Mouse (Mus musculus) ZHBTc4 (cell line): ENCODE measurements around the gene Golph3l.
"Not testable (repeated sequence)": the region's sequence is repeated elsewhere in the genome, so short reads cannot be mapped to it uniquely, and the experiment has no call there.

Source experiments
- DNase-seq: peaks from one replicate; pipeline ENCODE4 v3.0.0-alpha.2; 2011; ENCODE audit warnings: low read depth, low spot score

Golph3l gene

DNA sequence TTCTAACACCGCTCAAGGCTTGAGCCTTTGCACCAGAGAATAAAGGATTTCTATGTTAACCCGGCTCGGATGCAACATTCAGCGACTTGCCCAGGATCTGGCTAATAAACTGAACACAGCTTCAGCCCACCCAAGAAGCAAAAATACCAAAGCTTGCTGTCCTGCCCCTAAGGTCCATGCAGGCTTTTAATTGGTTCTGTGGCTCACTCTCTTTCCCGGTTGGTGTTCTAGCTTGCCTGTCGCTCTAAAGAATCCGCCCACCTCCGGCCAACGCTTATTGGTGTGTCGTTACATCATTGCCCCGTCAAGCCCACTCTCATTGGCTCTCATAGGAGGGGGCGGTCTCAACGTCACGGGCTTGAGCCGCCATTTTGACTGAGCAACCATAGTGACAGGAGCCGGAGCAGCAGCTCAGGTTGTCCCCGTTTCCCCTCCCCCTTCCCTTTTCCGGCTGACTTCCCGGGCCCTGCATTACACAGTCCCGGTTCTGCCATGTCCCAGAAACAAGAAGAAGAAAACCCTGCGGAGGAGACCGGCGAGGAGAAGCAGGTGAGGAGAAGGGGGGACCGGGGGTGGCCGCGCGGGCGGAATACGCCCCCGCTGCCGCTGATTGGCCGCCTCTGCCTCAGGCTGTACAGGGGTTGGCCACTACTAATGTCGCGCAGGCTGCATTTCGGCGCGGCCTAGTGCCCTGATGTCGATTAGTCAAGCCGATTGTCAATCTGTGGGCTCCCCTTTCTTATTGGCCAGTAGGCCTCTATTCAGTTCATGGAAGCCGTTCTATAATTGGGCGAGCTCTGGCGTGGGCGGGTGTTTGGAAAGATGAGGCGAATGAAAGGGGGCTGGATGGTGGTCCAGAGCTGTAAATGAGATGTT, 36.1 kb downstream of the Golph3l start, which contains the start of gene Ensa:
TSS of gene Ensa (plus strand) at position 366 of the 876 bp plus-strand sequence.
- DNase-seq = peak; percentile 100

DNA sequence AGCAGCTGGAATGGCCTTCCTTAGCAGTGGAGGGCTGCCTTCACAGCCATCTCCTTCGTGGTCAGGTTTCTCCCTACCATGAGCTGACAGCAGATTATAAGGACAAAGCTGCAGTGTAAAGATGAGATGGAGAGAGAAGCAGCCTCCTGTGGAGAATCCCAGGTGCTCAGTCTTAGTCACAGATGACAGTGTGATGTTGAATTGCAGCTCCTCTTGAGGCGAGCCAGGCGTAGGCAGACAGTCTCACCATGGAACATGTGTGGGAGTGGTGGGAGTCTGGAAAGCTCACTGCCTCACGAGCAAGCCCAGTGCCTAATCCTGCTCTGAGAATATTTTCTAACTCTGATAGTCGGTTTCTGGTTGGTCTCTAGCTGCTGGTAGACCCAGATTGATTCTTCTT, 39.0 kb downstream of the Golph3l start:
- DNase-seq = no peak

DNA sequence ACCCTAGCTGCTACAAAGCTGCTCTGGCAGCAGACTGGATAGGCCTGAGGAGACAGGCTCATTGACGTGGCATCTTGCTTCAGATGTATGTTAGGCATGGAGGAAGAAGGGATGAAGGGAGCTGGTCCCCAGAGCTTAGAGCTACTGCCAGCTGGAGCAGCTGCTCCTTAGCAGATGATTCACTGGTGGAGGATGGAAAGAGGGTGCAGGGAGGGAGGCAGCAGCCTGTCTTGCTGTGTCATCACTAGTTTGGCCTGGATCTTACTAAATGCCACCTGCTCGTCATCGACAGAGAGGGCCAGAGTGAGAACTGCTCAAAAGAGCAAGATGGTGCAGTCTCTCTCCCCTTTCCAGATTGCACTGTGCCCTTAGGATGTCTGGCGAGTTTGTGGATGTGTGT, 41.0 kb downstream of the Golph3l start:
- no peak for DNase-seq

DNA sequence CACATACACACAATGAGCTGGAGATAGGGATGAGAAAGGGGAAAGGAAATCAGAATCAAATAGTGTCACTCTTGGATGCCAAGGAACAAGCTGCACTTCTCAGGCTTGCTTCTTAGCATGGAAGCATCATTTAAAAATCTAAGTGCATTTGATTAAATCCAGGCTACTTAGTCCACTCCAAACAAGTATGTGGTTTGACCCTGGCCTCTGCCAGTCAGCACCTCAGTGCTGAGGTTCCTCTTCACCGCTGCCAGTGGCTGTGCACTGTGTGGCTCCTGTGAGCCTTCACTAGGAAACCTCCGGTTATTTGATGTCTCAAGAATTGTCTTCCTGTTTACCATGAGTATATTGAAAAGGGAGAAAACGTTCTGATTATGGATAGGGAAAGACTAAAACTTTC, 42.1 kb downstream of the Golph3l start:
- no peak for DNase-seq

DNA sequence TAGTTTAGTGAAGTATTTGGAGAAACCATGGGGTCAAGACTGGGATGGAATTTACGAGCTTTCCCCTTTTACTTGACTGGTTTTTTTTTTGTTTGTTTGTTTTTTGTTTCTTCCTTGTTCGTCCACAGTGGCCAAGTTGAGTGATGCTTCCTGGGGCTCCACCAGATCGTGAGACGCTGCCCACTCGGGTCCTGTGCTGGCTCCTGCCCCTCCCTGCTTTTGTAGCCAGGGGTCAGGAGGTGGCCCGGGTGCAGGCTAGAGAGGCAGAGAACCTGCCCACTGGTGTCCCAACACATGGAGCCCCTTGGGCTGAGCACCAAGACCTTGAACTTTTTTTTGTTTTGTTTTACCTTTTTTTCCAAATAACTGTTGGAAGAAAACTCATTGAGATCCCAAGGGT, 42.6 kb downstream of the Golph3l start:
- DNase-seq = no peak

DNA sequence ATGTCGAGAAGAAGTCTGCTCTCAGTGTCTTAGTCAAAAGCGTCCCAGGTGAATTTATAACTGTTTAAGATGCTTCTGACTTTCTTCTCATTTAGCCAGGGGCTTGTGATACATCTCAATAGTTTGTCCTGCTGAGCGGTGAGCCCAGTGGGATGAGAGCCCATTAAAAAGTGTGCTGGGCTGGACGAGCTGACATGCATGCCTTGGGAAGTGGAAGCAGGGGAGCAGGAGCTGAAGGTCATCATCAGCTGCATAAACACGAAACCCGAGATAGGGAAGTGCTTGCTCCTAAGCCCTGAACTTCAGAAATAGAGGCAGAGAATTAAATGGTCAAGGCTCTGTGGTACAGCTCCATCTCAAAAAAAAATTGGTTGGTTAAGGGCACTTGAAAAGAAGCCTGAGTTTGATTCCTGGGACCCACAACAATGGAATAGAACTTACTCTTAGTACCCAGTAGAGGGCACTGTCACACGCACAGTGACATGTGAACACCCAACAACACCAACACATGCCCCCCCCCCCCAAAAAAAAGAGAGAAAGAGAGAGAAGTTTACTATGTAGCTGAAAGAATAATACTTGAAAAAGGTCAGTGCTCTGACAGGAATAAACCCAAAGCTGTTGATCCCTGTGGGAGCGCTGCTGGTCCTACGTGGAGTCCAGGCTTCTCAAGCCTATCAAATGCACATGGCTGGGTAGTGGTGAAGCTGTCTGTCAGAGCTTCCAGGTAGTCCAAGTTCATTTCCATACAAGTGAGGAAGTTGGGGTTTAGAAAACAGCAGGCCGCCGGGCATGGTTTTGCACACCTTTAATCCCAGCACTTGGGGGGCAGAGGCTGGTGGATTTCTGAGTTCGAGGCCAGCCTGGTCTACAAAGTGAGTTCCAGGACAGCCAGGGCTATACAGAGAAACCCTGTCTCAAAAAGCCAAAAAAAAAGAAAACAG, 44.2 kb downstream of the Golph3l start:
- DNase-seq = peak; percentile 72

DNA sequence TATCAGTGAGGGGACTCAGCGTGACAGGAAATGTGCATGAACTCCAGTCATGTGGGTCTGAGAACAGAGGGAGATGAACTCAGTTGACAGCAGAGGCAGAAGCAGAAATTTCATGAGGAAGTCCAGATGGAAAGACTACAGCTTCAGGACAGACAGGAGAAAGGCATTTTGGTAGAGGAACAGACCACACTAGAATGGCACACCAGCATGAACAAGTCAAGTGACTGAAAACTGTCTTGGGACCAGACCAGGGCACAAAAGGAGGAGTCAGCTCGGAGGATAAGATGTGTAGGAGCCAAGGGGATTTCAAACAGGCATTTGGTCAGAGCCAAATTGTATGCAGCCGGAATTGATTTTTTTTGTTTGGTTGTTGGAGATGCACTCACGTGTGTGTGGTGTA, 46.9 kb downstream of the Golph3l start:
- no peak for DNase-seq

DNA sequence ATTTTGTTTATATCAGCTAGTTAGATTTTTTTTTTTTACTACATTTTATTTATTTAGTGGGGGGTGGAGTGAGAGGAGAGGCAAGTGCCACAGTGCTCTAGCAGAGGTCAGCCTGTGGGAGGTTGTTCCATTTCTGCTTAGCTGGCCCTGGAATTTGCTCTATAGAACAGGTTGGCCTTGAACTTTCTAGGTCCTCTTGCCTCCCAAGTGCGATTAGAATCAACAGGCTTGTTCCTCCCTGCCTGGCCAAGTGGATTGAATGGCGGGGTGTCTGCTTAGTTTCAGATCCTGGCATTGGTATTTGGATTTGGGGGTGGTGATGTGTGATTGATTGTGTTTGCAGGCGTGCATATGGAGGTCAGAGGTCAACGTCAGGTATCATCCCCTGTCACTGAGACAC, 47.3 kb downstream of the Golph3l start:
- peak; percentile 40 for DNase-seq

DNA sequence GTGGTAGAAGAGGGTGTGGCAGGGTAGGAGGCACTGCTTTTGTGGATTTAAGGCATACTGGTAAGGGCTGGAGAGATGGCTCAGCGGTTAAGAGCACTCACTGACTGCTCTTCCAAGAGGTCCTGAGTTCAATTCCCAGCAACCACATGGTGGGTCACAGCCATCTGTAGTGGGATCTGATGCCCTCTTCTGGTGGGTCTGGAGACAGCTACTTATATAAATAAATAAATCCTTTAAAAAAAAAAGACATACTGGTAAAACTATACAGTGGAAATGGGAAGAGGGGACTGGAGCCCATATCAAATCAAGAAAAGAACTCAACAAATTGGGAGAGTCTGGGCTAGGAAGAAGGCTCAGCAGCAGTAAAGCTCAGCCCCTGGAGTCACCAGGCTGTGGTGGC, 51.0 kb downstream of the Golph3l start:
- DNase-seq = peak; percentile 45

DNA sequence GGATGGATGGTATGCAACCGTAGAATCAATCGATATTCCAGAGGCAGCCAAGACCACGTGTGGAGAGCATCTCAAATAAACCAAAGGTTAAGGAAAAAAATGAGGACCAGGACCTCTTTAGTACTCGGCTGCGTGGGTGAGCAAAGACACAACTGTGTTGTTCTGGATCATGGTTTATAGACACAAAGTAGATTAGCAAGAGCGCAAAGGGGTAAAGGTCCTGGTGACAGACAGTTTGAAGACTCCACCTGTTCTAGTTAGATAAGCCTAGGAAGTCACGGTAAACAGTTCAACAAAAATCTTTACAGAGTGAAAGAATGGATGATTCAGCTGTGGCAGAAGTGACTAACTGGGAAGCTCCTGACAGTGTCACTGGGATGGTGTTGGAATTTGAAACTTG, 54.4 kb downstream of the Golph3l start:
- DNase-seq = no peak

DNA sequence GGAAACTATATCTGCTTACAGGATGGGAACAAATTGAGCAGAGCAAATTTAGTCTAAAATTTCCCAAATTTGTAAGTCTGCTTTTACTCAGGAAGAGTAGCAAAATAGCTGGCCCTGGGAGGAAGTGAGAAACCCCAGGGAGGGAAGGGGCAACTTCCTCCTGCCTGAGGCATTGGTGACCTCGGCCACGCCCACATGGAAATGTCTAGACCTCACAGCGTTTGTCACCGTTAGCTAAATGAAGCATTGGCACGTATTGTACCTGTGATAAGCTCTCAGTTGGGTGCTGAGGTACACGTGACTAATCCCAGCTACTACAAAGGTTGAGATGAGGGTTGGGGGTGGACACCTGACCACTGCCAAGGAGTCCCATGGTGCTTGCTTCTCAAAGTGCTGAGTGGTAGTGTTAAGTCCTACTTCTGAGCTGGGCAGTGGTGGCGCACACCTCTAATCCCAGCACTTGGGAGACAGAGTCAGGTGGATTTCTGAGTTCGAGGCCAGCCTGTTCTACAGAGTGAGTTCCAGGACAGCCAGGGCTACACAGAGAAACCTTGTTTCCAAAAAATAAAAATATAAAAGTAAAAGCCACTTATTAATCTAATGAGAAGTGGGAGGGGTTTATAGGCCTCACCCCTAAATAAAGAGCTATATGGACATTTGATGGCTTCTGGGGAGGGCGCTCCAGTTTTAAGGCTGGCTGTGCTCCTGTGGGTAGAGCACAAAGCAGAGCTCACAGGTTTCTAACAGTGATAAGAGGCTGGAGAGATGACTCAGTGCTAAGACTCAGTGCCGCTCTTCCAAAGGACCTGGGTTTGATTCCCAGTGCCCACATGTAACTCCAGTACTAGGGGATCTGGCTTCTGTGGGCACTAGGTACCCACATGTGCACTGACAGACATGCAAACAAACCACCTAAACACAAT, 56.8 kb downstream of the Golph3l start:
- DNase-seq = peak; percentile 92

DNA sequence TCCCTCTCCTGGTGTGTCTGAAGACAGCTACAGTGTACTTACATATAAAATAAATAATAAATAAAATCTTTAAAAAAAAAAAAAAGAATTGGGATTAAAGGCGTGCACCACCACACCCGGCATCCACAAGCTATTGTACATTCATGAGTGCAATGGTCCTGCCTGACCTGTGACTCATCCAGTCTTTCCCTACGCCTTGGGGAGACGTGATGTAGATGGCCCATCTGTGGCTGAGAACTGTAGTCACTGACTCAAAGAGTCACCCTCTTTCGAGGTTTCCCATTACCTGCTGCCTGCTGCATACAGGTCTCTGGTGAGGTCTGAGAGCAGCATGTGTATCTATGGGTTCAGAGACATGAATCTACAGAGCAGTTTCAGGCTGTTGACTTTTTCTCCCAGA, 59.3 kb downstream of the Golph3l start:
- no peak for DNase-seq

DNA sequence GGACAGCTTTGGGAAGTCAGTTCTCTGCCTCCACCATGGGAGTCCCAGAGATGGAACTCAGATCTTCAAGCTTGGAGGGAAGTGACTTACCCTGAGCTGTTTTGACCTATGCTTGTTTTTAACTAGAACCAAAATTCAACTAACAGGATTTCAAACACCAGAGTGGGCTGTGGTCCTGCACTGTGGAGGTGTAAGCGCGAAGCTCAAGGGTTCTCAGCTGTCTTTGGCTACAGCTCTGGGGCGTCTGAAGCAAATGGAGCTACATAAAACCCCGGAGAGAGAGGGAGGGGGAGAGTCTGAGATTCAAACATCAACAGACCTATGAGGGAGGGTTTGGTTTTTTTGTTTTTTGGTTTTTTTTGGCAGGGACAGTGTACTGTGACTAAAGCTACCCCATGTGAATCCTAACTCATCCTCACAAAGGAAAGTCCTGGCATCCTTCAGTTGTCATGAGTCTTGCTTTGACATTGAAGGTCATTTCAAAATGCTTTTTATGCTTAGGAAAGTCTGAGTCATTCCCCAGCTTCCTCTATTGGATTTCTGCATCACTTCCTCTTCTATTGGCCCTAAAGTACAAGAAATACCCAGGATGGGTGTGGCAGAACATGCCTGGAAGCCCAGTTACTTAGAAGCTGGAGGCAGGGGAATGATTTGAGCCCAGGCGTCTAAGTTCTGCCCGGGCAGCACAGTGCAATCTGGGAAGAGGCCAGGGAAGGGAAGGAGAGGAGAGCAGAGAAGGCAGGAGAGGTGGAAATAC, 61.7 kb downstream of the Golph3l start:
- peak; percentile 82 for DNase-seq

DNA sequence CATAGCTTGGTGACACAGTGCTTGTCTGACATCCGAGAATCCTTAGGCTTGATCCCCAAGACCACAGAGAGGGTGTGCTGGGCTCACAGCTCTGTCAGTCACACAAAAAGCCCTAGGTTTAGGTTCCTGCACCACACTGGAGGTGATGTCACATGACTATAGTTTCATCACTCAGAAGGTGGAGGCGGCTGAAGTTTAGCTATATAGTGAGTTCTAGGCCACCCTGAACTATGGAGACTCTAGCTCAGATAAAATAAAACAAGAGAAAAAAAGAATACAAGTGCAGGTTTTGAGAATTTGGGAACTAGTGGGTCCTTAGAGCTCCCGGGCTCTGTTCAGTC, 62.3 kb downstream of the Golph3l start:
- no peak for DNase-seq

DNA sequence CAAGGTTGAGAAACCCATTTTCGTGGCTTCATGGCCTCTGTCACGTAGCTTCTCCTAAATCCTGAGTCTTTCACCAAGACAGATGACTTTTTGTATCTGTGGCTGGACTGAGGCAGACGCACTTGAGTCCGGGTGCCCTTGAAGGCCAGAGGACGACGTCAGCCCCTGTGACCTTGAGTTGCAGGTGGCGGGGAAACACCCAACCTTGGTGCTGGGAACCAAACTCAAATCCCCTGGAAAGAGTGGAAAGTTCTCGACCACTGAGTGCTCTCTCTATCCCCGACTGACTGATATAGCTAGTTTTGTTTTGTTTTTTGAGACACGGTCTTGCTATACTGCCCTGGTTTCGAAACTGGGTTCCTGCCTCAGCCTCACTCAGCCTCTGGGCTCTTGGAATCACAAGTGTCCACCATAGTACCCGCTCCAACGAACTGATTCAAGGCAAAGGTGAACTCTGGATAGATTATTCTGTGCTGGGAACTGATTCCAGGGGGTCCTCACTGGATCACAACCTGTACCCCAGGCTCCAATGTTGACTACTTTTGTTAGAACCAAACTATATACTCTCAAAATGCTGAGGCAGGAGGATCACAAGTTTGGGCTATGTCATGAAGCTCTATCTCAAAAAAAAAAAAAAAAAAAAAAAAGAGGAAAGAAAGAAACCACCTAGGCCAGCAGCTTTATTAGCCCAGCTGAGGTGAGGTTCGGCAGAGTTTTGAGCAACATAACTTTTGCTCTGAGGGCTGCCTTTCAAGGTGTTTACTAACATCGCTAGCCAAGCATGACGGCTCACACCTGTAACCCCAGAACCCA, 62.9 kb downstream of the Golph3l start:
- DNase-seq = peak; percentile 83

DNA sequence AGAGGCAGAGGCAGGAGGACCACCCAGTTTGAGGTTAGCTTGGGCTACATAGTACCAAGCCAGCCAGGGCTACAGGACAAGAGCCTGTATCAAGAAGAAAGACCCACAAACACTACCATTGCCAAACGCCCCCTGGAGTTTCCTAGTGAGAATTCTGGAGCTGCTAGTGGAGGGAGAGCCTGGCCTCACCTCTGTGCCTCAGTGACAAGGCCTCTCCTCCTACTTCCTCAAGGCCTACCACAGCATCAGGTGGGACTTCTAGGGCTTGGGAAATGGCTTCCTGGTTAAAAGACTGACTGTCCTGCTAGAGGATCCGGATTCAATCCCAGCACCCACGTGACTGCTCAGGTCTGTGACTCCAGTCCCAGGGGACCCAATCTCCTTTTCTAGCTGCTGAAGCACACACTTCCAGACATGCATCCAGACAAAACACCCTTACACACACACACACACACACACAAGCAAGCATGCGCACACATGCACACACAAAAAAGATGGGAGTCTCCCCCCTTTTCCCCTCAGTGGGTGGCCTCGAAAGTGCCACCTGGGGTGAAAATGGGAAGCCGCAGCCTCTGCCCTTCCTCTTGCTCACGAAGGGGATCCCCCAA, 63.6 kb downstream of the Golph3l start:
- DNase-seq = peak; percentile 91

DNA sequence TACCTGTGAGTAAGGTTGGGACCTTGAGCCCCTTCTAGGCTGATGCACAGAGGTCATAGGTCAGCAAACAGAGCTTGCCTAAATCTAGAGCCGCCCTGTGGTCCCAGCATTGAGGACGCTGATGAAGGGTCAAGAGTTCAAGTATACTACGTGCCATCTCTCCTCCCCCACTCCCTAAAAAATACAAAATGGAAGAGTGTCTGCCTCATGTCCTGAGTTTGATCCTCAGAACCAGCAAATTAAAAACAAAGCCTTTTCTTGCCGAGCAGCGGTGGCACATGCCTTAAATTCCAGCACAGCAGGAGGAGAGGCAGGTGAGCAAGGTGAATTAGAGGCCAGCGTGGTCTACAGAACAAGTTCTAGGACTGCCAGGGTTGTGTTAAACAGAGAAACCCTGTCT, 64.1 kb downstream of the Golph3l start:
- DNase-seq = peak; percentile 95

DNA sequence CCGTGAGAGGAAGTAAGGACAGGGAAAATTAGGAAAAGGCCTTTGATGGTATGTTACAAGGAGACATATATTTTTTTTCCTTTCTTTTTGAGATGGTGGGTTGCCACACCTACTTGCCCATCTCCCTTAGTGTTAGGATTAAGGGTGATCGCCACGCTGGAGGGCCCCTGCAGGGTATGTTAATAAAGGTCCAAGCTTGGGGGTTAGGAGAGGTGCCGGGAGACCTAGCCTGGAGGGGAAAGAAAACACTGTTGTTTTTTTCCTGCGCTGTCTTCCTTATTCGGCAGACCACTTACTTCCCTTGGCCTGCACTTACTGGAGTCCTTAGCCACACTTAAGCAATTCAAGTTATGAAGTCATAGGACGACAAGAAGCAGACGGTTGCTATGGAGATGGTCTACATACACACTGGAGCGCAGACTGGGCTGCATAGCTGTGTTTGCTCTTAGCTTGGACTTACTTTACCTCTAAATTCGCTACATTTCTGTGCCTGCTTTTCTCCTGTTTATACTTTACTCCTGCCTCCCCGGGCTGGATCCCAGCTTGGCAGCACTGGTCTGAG, 64.8 kb downstream of the Golph3l start:
- DNase-seq = peak; percentile 70

DNA sequence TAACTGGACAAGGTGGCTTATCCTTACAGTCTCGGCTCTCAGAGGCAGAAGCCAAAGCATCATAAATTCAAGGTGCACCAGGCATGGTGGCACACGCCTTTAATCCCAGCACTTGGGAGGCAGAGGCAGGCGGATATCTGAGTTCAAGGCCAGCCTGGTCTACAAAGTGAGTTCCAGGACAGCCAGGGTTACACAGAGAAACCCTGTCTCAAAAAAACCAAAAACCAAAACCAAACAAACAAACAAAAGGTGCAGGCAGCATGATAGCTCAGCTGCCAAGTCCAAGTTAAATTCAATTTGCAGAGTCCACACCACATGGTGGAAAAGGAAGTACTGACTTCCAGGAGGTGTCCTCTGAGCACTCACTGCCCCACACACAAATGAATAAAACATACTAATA, 65.6 kb downstream of the Golph3l start:
- DNase-seq = not testable (repeated sequence)
